Mouse (Mus musculus): ENCODE measurements around the gene Btbd35f5. TPM values are rescaled to one million over a fixed set of nuclear protein-coding genes. Genes with fewer than 3 reads are reported as not detected.
"Not testable (repeated sequence)": the region's sequence is repeated elsewhere in the genome, so short reads cannot be mapped to it uniquely, and the experiment has no call there.

The Btbd35f5 gene
- not detected in 2 replicates for polyA plus RNA-seq (2015; fragmentation: Nextera tagmentation; extraction: Ambion mirVana)

- not testable (repeated sequence) for H3K4me2 ChIP-seq; H3K4me1 ChIP-seq; ATAC-seq (ENCODE audit: extremely low read depth, insufficient number of reproducible peaks, low FRiP score, low TSS enrichment); H3K27ac ChIP-seq (replicated peaks); H3K27me3 ChIP-seq (replicated peaks); H3K36me3 ChIP-seq; H3K9ac ChIP-seq; H3K9me3 ChIP-seq; H3K4me3 ChIP-seq
- no CpG with 5 or more reads among the region's 3 CpGs for WGBS
Observed at GRCm38 (mm10) chrX:32973597-32973996, at the start of gene Btbd35f5. Gene Btbd35f5, plus strand, starts transcription at chrX:32973897.

- not testable (repeated sequence) for H3K4me1 ChIP-seq; H3K9ac ChIP-seq; ATAC-seq (ENCODE audit: extremely low read depth, insufficient number of reproducible peaks, low FRiP score, low TSS enrichment); H3K4me2 ChIP-seq; H3K27ac ChIP-seq (replicated peaks); H3K9me3 ChIP-seq; H3K27me3 ChIP-seq (replicated peaks); H3K36me3 ChIP-seq; H3K4me3 ChIP-seq
- no CpG with 5 or more reads among the region's 1 CpGs for WGBS
Observed at GRCm38 (mm10) chrX:32941468-32941867, 32.2 kb upstream of the Btbd35f5 start, which contains the start of gene Gm21789. Gene Gm21789, plus strand, starts transcription at chrX:32941768.

Other genes with a start within 250 kb of the Btbd35f5 start
- gene Btbd35f21, start 247.8 kb upstream of the Btbd35f5 start, polyA plus RNA-seq (2015; fragmentation: Nextera tagmentation; extraction: Ambion mirVana), result not detected in 2 replicates
- not detected in 2 replicates for gene Btbd35f30, start 79.3 kb upstream of the Btbd35f5 start, polyA plus RNA-seq (2015; fragmentation: Nextera tagmentation; extraction: Ambion mirVana)
- gene Gm21789, start 32.1 kb upstream of the Btbd35f5 start, polyA plus RNA-seq (2015; fragmentation: Nextera tagmentation; extraction: Ambion mirVana), result not detected in 2 replicates

Measured in heart, embryonic 13.5 days (tissue).